Mouse (Mus musculus) E14TG2a.4 (cell line): ENCODE data around the gene Il4ra.

Experiments
- H3K27me3 ChIP-seq: 2 replicates; pipeline ENCODE4 v1.6.1; 2014; ENCODE audit warnings: low read length, control low read depth; ENCODE audit not compliant: insufficient read depth
- H3K36me3 ChIP-seq: 2 replicates; pipeline ENCODE4 v1.6.1; 2014; ENCODE audit warnings: low read length, control low read depth; ENCODE audit not compliant: insufficient read depth
- H3K4me1 ChIP-seq: replicated peaks from 2 replicates; pipeline ENCODE4 v1.6.1; 2014; ENCODE audit warnings: low read depth, low read length, control low read depth
- H3K4me3 ChIP-seq: replicated peaks from 2 replicates; pipeline ENCODE4 v1.5.1; 2014; ENCODE audit warnings: mild to moderate bottlenecking, low read length
- H3K9me3 ChIP-seq: 2 replicates; pipeline ENCODE4 v1.6.1; 2014; ENCODE audit warnings: low read length, control low read depth
- CTCF ChIP-seq: conservative IDR thresholded peaks from 2 replicates; pipeline ENCODE4 v1.5.1; 2014; ENCODE audit warnings: low read length
- NANOG ChIP-seq: IDR thresholded peaks from 2 replicates; pipeline ENCODE4 v1.6.1; 2014; ENCODE audit warnings: borderline replicate concordance, low read length, mixed read lengths
- POU5F1 ChIP-seq: IDR thresholded peaks from 2 replicates; pipeline ENCODE4 v1.6.1; 2014; ENCODE audit warnings: low read length, borderline replicate concordance

Gene Il4ra

DNA sequence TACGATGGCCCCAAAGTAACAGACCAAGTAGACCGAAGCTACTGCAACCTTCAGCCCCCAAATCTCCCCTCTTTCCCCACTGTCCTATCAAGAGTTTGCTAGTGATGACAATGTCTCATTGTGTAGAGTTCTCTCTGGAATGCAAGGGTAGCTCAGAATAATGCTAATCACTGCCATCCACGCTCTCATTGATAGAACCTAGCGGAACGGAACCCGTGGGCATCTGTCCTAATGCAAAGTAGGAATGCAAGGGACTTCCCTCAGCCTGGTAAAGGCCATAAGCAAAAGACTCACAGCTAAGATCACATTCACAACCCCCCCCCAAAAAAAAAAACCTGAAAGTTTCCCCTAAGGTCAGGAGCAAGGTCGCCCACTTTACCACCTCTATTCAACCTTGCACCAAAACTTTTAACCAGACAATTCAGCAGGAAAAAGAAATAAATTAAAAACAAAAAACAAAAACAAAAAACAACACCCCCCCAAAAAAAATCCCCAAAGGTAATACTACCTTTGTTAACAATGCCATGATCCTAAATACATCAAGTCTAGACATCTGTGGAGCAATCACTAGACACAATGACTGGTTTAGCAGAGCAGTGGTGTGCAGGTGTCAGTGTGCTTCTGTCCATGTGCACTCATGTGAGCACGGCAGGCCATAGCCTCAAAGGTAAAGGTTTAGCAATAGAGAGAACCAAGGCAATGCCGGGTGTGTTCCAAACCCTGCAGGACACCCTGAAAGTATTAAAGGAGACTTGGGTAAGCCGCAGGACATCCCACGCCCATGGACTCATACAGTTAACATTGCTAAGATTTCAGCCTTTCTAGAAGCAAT is 45.8 kb downstream of the Il4ra start:
- H3K27me3 ChIP-seq = peaks cover 16% of the 10 kb centered on the region
- TF ChIP-seq CTCF (no peak), NANOG (no peak), POU5F1 (no peak)

DNA sequence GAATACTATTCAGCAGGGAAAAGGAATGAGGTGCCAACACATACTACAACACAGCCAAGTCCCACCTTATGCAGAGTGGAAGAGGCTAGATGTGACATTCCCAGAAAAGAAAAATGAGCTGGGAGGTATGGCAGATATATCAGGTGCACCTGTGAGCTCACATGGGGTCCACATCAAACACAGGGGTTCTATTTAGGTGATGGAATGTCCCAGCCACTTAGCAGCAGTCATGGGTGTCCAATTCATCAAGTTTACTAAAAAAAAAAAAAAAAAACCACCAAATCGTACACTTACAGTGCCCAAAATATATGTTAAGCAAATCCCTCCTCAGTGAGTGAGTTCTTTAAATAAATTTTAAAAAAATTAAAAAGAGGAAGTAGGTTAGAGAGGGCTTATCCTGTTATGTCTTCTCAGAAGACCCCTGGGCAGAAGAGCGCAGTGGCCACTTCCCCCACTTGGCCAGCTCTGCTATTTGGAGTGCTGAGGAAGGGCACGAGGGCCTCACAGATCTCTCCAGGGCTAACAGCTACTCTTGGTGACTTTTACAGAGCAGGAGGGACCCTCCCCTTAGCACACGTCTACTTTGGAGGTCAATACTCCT is 47.6 kb downstream of the Il4ra start:
- Histone ChIP-seq H3K9me3 (peaks cover 7% of the 10 kb centered on the region; the same call in 1 of the 2 replicates), H3K4me3 (no peak overlapping the region), H3K36me3 (no peaks in the 10 kb centered on the region), H3K27me3 (peaks cover 16% of the 10 kb centered on the region), H3K4me1 (no peaks in the 10 kb centered on the region)
- TF ChIP-seq NANOG = no peak

More for the DNA sequence above, 45.8 kb downstream of the Il4ra start:
- Histone ChIP-seq H3K4me3 (no peak overlapping the region), H3K4me1 (no peaks in the 10 kb centered on the region), H3K9me3 (no peaks in the 10 kb centered on the region), H3K36me3 (no peaks in the 10 kb centered on the region)

DNA sequence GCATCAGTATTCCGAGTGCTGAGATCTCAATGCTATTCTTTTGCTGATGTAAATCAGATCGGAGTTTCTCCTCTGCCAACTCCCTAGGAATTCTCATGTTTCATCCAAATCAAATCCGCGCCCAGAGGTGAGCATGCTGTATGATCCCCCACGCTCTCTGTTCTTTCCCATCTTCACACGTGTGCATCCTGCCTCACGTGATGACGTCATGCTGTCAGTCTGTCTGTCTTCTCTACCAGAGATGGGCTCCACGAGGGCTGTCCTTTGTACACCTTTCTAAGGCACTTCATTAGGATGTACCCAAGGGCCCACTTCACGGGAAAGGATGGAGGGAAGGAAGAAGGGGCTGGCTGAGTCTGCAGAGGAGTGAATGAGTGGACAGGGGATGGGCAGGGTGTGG is 48.2 kb downstream of the Il4ra start:
- no peaks in the 10 kb centered on the region for H3K36me3 ChIP-seq
- H3K4me1 ChIP-seq = no peaks in the 10 kb centered on the region
- H3K9me3 ChIP-seq = peaks cover 7% of the 10 kb centered on the region; the same call in 1 of the 2 replicates
- peaks cover 21% of the 10 kb centered on the region for H3K27me3 ChIP-seq
- no peak overlapping the region for H3K4me3 ChIP-seq
- TF ChIP-seq POU5F1 (no peak), NANOG (no peak), CTCF (no peak)

DNA sequence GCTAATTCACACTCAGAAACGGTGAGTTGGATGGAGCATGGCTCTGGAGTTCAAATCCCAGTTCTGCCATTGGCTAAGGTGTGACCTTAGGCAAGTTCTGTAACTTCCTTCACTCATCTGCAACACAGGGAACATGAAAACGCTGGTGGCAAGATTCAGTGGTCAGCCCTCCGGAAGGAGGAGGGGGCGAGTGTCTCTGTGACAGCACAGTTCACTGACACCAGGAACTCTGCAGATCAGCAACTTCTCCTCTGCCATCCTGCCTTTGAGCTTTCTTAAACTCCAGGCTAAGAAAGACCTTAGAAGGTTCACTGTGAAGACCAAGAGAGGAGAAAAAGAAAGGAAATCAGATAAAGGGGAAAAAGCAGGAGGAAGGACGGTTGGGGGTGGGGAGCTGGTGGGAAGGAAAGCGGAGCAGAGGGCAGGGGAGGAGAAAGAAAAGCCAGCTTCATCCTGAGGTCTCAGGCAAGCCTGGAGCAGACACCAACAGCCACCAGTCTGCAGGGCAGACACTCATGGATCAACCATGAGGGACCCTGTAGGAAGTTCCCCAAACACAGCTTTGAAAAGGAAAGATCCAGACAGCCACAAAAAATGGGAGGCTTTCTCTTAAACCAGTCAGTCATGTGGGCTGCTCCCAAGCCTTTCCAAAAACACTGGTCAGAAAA is 48.8 kb downstream of the Il4ra start:
- H3K9me3 ChIP-seq = peaks cover 7% of the 10 kb centered on the region; the same call in 1 of the 2 replicates
- no peaks in the 10 kb centered on the region for H3K36me3 ChIP-seq
- peaks cover 21% of the 10 kb centered on the region for H3K27me3 ChIP-seq
- no peaks in the 10 kb centered on the region for H3K4me1 ChIP-seq
- TF ChIP-seq POU5F1 (no peak), CTCF (no peak), NANOG (no peak)
- H3K4me3 ChIP-seq = no peak overlapping the region

DNA sequence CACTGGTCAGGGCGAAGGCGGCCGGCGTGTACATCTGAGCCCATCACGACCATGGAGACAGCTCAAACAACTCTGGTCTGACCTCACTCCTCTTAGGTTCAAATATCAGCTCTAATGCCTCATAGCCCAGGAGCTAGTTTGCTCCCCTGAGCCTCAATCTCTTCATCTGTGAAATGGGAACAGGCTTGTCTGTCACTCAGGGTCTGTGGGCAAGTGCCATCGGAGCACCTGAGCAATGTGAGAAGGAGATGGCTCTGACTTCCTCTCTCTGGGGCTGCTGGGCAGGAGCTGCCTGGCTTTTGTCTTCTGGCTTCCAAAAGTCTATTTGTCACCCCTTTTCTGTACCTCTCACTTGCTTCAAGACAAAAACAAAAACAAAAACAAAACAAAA is 49.4 kb downstream of the Il4ra start:
- H3K36me3 ChIP-seq = no peaks in the 10 kb centered on the region
- no peaks in the 10 kb centered on the region for H3K4me1 ChIP-seq
- peaks cover 7% of the 10 kb centered on the region; the same call in 1 of the 2 replicates for H3K9me3 ChIP-seq
- TF ChIP-seq NANOG = no peak
- no peak for TF ChIP-seq POU5F1
- TF ChIP-seq CTCF = no peak
- H3K4me3 ChIP-seq = no peak overlapping the region
- H3K27me3 ChIP-seq = peaks cover 21% of the 10 kb centered on the region

DNA sequence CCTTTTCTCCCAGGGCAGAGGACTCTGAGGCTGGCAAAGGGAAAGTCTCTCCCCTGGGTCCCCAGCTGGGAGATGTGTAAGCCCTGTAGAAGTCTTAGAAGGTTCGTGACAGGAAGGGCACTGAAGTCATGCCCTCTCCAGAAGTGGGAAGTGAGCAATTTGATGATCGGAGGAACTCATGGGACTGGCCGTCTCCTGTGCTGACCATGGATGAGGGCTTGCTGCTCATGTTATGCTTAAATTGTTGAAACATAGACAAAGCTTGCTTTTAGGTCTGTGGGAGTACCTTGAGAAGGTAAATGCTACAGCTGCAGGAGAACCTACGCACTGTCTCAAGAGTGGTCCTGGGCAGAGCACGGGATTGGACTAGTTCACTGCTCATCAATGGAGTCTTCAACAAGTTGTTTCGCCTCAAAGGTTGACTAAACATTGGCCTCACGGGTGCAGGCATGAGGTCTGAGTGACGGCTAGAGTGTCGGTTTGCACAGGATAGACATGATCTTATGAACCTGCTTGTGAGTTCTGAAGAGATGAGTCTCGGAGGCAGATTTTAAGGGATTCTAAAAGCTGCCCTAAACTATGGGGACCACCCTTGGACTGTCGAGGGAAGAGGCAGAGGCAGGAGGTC is 50.0 kb downstream of the Il4ra start:
- H3K36me3 ChIP-seq = no peaks in the 10 kb centered on the region
- H3K4me3 ChIP-seq = no peak overlapping the region
- H3K9me3 ChIP-seq = peaks cover 7% of the 10 kb centered on the region; the same call in 1 of the 2 replicates
- no peaks in the 10 kb centered on the region for H3K4me1 ChIP-seq
- H3K27me3 ChIP-seq = peaks cover 24% of the 10 kb centered on the region
- TF ChIP-seq NANOG (no peak), POU5F1 (no peak), CTCF (no peak)

DNA sequence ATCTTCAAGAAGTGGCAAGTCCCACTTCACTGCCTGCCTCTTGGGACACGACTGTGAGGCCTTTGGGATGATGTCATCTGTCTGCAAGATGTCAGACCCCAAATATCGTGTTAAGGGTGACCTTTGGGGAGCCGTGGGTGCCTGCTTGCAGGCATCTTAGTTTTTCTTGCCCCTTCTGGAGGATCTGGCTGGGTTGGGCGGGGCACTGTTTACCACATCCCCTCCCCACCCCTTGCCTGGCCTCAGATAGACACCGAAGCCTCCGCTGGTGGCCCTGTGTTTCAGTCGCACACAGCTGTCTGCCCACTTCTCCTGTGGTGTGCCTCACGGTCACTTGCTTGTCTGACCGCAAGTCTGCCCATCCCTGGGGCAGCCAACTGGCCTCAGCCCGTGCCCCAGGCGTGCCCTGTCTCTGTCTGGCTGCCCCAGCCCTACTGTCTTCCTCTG is 51.3 kb downstream of the Il4ra start, which contains the start of gene Il21r:
TSS of gene Il21r (plus strand) at position 245 of the 447 bp plus-strand sequence.
- no peak for TF ChIP-seq NANOG
- TF ChIP-seq CTCF = no peak
- no peak for TF ChIP-seq POU5F1
- Histone ChIP-seq H3K4me1 (no peaks in the 10 kb centered on the region), H3K4me3 (no peak within 1 kb of the TSS), H3K27me3 (peaks cover 24% of the 10 kb centered on the region), H3K36me3 (no peaks in the 10 kb centered on the region), H3K9me3 (peaks cover 7% of the 10 kb centered on the region; the same call in 1 of the 2 replicates)

DNA sequence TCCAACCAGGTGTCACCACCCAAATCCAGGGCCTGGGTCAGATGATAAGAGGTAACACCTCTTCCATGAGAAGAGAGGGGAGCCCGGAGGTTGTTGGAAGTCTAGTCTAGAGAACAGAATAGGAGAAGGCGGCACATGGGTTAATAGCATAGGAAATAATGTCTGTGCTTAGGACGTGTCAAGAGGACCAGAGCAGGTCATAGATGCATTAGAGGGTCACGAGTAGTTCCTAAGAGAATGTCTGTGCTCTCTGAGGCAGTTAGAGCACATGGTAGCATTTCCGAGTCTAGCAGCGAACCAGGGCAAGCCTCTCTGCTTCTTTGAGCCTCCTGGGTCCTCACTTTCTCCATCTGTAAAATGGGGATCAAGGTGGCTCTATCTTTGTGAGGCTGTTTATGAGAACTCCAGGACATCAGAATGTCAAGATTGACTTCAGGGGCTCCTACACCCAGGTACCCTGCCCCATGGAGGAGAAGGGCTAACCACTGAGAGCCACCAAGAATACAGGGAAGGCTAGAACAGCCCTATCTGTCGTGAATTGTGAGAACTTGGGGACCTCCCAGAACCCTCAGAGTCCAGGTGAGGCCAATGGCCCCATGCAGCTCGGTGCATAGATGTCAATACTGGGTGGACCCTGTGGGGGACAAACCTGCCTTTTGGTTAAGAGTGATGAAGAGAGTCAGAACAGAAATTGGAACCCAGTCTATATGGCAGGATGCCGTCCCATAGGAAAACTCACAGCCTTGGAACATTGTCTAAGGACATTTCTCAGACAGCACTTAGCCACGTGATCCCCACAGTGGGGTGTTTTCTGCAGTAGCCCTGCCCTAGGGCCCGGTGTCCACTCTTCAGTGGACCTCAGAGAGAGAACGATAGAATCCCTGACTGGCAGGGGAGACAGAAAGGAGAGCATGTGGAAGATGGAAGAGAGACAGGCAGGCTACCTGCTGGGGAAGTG is 52.7 kb downstream of the Il4ra start:
- Histone ChIP-seq H3K4me3 (no peak overlapping the region), H3K4me1 (no peaks in the 10 kb centered on the region), H3K9me3 (peaks cover 7% of the 10 kb centered on the region; the same call in 1 of the 2 replicates), H3K36me3 (no peaks in the 10 kb centered on the region), H3K27me3 (peaks cover 24% of the 10 kb centered on the region)
- no peak for TF ChIP-seq NANOG
- no peak for TF ChIP-seq CTCF
- TF ChIP-seq POU5F1 = no peak
